Mouse (Mus musculus): Measurements from ENCODE around the gene Vmn1r191. TPM values are rescaled to one million over a fixed set of nuclear protein-coding genes. Genes with fewer than 3 reads are reported as not detected.

Vmn1r191 gene
- polyA plus RNA-seq (2014; fragmentation: Illumina TruSeq; extraction: RNeasy Lipid Tissue Mini Kit (QIAGEN cat#74804); ENCODE audit: low read depth, low replicate concordance) = not detected

DNA sequence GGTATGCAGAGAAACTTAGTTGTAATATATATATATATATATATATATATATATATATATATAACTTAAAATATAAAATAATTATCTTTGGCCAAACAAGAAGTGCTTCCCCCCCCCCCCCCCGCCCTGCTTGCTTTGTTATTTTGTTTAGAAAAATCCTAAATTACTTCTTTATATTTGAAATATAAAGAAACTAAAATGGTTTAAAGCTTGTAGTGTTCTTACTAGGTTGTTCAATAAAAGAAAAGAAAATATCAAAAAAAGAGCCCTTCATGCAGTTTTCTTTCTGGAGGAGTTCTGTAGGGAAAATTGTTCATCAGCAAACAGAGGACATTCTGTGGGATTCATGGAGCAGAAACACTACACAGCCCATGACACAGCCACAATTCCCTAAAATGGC is at the start of gene Vmn1r191:
Gene Vmn1r191, minus strand, starts transcription at position 101 of the 400 bp plus-strand sequence.

GRCm38 (mm10) chr13:22223060-22223459 is 39.3 kb upstream of the Vmn1r191 start, which contains the start of gene Vmn1r193:
TSS of gene Vmn1r193 (minus strand) at chr13:22223160.

DNA sequence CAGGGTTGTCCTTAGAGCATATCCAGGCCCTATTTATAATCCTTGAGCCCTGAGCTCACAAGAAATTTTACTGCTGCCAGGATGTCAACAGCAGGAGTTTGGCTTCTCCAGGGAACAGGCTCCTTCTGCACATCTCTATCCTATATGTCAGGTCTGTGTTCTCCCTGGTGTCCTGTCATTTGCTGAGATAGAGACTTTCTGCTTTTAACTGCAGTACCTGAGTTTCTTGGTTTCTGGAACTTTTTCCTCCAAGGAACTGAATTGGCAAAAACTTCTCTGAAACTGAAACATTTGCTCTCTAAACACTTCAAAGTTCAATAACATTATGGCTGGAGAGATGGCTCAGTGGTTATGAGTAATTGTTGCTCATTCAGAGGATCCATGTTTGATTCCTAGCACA is 7.3 kb upstream of the Vmn1r191 start, which contains the start of gene Vmn1r192:
Gene Vmn1r192, minus strand, starts transcription at position 101 of the 400 bp plus-strand sequence.

Other genes with a start within 250 kb of the Vmn1r191 start
- not detected for gene Zfp184, start 238.9 kb downstream of the Vmn1r191 start, polyA plus RNA-seq (2014; fragmentation: Illumina TruSeq; extraction: RNeasy Lipid Tissue Mini Kit (QIAGEN cat#74804); ENCODE audit: low read depth, low replicate concordance)
- not detected for gene Pom121l2, start 202.8 kb downstream of the Vmn1r191 start, polyA plus RNA-seq (2014; fragmentation: Illumina TruSeq; extraction: RNeasy Lipid Tissue Mini Kit (QIAGEN cat#74804); ENCODE audit: low read depth, low replicate concordance)
- 0.42 TPM for gene Prss16, start 174.2 kb downstream of the Vmn1r191 start, polyA plus RNA-seq (2014; fragmentation: Illumina TruSeq; extraction: RNeasy Lipid Tissue Mini Kit (QIAGEN cat#74804); ENCODE audit: low read depth, low replicate concordance)
- not detected for gene Hist1h2ah, start 148.4 kb downstream of the Vmn1r191 start, polyA plus RNA-seq (2014; fragmentation: Illumina TruSeq; extraction: RNeasy Lipid Tissue Mini Kit (QIAGEN cat#74804); ENCODE audit: low read depth, low replicate concordance)
- gene Hist1h2bk, start 148.1 kb downstream of the Vmn1r191 start, polyA plus RNA-seq (2014; fragmentation: Illumina TruSeq; extraction: RNeasy Lipid Tissue Mini Kit (QIAGEN cat#74804); ENCODE audit: low read depth, low replicate concordance) = not detected
- 1.7 TPM for gene Hist1h4i, start 142.6 kb downstream of the Vmn1r191 start, polyA plus RNA-seq (2014; fragmentation: Illumina TruSeq; extraction: RNeasy Lipid Tissue Mini Kit (QIAGEN cat#74804); ENCODE audit: low read depth, low replicate concordance)
- not detected for gene Hist1h2ag, start 141.0 kb downstream of the Vmn1r191 start, polyA plus RNA-seq (2014; fragmentation: Illumina TruSeq; extraction: RNeasy Lipid Tissue Mini Kit (QIAGEN cat#74804); ENCODE audit: low read depth, low replicate concordance)
- gene Hist1h2bj, start 140.8 kb downstream of the Vmn1r191 start, polyA plus RNA-seq (2014; fragmentation: Illumina TruSeq; extraction: RNeasy Lipid Tissue Mini Kit (QIAGEN cat#74804); ENCODE audit: low read depth, low replicate concordance) = not detected
- not detected for gene Vmn1r188, start 99.5 kb downstream of the Vmn1r191 start, polyA plus RNA-seq (2014; fragmentation: Illumina TruSeq; extraction: RNeasy Lipid Tissue Mini Kit (QIAGEN cat#74804); ENCODE audit: low read depth, low replicate concordance)
- gene Vmn1r189, start 78.1 kb downstream of the Vmn1r191 start, polyA plus RNA-seq (2014; fragmentation: Illumina TruSeq; extraction: RNeasy Lipid Tissue Mini Kit (QIAGEN cat#74804); ENCODE audit: low read depth, low replicate concordance) = not detected
- not detected for gene Vmn1r192, start 7.2 kb upstream of the Vmn1r191 start, polyA plus RNA-seq (2014; fragmentation: Illumina TruSeq; extraction: RNeasy Lipid Tissue Mini Kit (QIAGEN cat#74804); ENCODE audit: low read depth, low replicate concordance)
- gene Vmn1r193, start 39.2 kb upstream of the Vmn1r191 start, polyA plus RNA-seq (2014; fragmentation: Illumina TruSeq; extraction: RNeasy Lipid Tissue Mini Kit (QIAGEN cat#74804); ENCODE audit: low read depth, low replicate concordance) = not detected
- not detected for gene Vmn1r194, start 60.2 kb upstream of the Vmn1r191 start, polyA plus RNA-seq (2014; fragmentation: Illumina TruSeq; extraction: RNeasy Lipid Tissue Mini Kit (QIAGEN cat#74804); ENCODE audit: low read depth, low replicate concordance)
- gene Vmn1r195, start 86.6 kb upstream of the Vmn1r191 start, polyA plus RNA-seq (2014; fragmentation: Illumina TruSeq; extraction: RNeasy Lipid Tissue Mini Kit (QIAGEN cat#74804); ENCODE audit: low read depth, low replicate concordance) = not detected
- gene Vmn1r196, start 106.0 kb upstream of the Vmn1r191 start, polyA plus RNA-seq (2014; fragmentation: Illumina TruSeq; extraction: RNeasy Lipid Tissue Mini Kit (QIAGEN cat#74804); ENCODE audit: low read depth, low replicate concordance) = not detected
- not detected for gene Vmn1r197, start 140.6 kb upstream of the Vmn1r191 start, polyA plus RNA-seq (2014; fragmentation: Illumina TruSeq; extraction: RNeasy Lipid Tissue Mini Kit (QIAGEN cat#74804); ENCODE audit: low read depth, low replicate concordance)
- not detected for gene Vmn1r198, start 166.4 kb upstream of the Vmn1r191 start, polyA plus RNA-seq (2014; fragmentation: Illumina TruSeq; extraction: RNeasy Lipid Tissue Mini Kit (QIAGEN cat#74804); ENCODE audit: low read depth, low replicate concordance)
- gene Vmn1r199, start 195.8 kb upstream of the Vmn1r191 start, polyA plus RNA-seq (2014; fragmentation: Illumina TruSeq; extraction: RNeasy Lipid Tissue Mini Kit (QIAGEN cat#74804); ENCODE audit: low read depth, low replicate concordance) = not detected
- not detected for gene Vmn1r200, start 206.4 kb upstream of the Vmn1r191 start, polyA plus RNA-seq (2014; fragmentation: Illumina TruSeq; extraction: RNeasy Lipid Tissue Mini Kit (QIAGEN cat#74804); ENCODE audit: low read depth, low replicate concordance)